In genomic region chr19:34607237-34608051, GRCm38 (mm10) we compare ENCODE assay signal across 9 mouse cellular contexts. TPM values are rescaled to one million over a fixed set of nuclear protein-coding genes. Genes with fewer than 3 reads are reported as not detected.
DNase-seq lines count a peak whose midpoint lies in the region; ATAC-seq and TF ChIP-seq lines count a peak whose summit lies in the region.
"Not testable (repeated sequence)": the region's sequence is repeated elsewhere in the genome, so short reads cannot be mapped to it uniquely, and the experiment has no call there.
"Had no signal": no experiment of that assay in that cellular context is flagged by ENCODE, and none has a peak within 500 bp of the region (broad histone marks: within the 10 kb centered on the region; RNA-seq: fewer than 3 reads in every experiment).

Gene Ifit3b (plus strand): TSS chr19:34607970.

- not testable (repeated sequence) for TF ChIP-seq CTCF in cortical plate, adult 2 months (IDR thresholded peaks at IDR 0.05; ENCODE audit: extremely low read depth, insufficient read depth, low read length); lung, embryonic 14.5 days (IDR thresholded peaks at IDR 0.05; ENCODE audit: low read depth); stomach, postnatal 0 days (IDR thresholded peaks at IDR 0.05; ENCODE audit: low read depth)

- not testable (repeated sequence) for H3K9me3 ChIP-seq in hindbrain, embryonic 16.5 days (ENCODE audit: control insufficient read depth, low read length); lung, embryonic 14.5 days (ENCODE audit: low read depth, low read length); stomach, postnatal 0 days (ENCODE audit: control insufficient read depth, low read length)

- H3K4me3 ChIP-seq in cortical plate, adult 2 months (ENCODE audit: insufficient read depth, low read length): 0 out of 2 replicates have a peak within 1 kb of the TSS, but pooled peaks have one; percentile 18
- not testable (repeated sequence) for H3K4me3 ChIP-seq in hindbrain, embryonic 16.5 days (ENCODE audit: low read length); lung, embryonic 14.5 days (ENCODE audit: low read depth, low read length); stomach, postnatal 0 days (ENCODE audit: low read depth, low read length)

- H3K4me2 ChIP-seq in hindbrain, embryonic 16.5 days (ENCODE audit: low read length); lung, embryonic 14.5 days; stomach, postnatal 0 days (replicated peaks; ENCODE audit: low read depth): not testable (repeated sequence)

- not testable (repeated sequence) for H3K9ac ChIP-seq in hindbrain, embryonic 16.5 days (ENCODE audit: low read depth, low read length); lung, embryonic 14.5 days; stomach, postnatal 0 days (ENCODE audit: low read length)

- H3K27ac ChIP-seq in cortical plate, adult 2 months (ENCODE audit: insufficient read depth, low read length): peak within 1 kb of the TSS; percentile 95
- not testable (repeated sequence) for H3K27ac ChIP-seq in hindbrain, embryonic 16.5 days (ENCODE audit: low read depth, low read length); lung, embryonic 14.5 days (ENCODE audit: low read depth)
- 0 out of 2 replicates have a peak within 1 kb of the TSS, but pooled peaks have one; percentile 61 for H3K27ac ChIP-seq in stomach, postnatal 0 days (replicated peaks)

- peak; percentile 46 for DNase-seq in T-cell, adult 2 months (ENCODE audit: low spot score)
- peak; percentile 98 for DNase-seq in heart, adult 11 months
- peak; percentile 79 for DNase-seq in kidney, postnatal 14 days
- DNase-seq in lung, embryonic 14.5 days: peak; percentile 37
- peak; percentile 33 to 61 for DNase-seq in natural killer cell, adult 2 months (ENCODE audit: low spot score in 2 of 2)
- peak; percentile 54 for DNase-seq in stomach, postnatal 0 days (ENCODE audit: low spot score)

- not testable (repeated sequence) for TF ChIP-seq POLR2A in cortical plate, adult 2 months (IDR thresholded peaks at IDR 0.05; ENCODE audit: extremely low read depth, insufficient read depth, low read length)

- not testable (repeated sequence) for H3K27me3 ChIP-seq in hindbrain, embryonic 16.5 days (replicated peaks; ENCODE audit: control insufficient read depth, insufficient read depth, low read length); lung, embryonic 14.5 days (ENCODE audit: insufficient read depth, low read length); stomach, postnatal 0 days (ENCODE audit: control insufficient read depth, insufficient read depth, low read length)

- WGBS in hindbrain, embryonic 16.5 days: 55% methylated on average over 4 of the region's 4 CpGs
- 39% methylated on average over 4 of the region's 4 CpGs for WGBS in lung, embryonic 14.5 days
- WGBS in stomach, postnatal 0 days: 33% methylated on average over 4 of the region's 4 CpGs

- not testable (repeated sequence) for H3K36me3 ChIP-seq in hindbrain, embryonic 16.5 days (ENCODE audit: control insufficient read depth, insufficient read depth, low read length); lung, embryonic 14.5 days (ENCODE audit: insufficient read depth); stomach, postnatal 0 days (ENCODE audit: control insufficient read depth, insufficient read depth, low read length)

- peak; percentile 84 for ATAC-seq in hindbrain, embryonic 16.5 days
- ATAC-seq in lung, embryonic 14.5 days (ENCODE audit: insufficient read depth): not testable (repeated sequence)
- peak; percentile 89 for ATAC-seq in stomach, postnatal 0 days (ENCODE audit: low FRiP score, low TSS enrichment)

- not testable (repeated sequence) for H3K4me1 ChIP-seq in cortical plate, adult 2 months (ENCODE audit: control insufficient read depth, insufficient read depth, low read length); hindbrain, embryonic 16.5 days (ENCODE audit: control insufficient read depth, insufficient read depth, low read depth, low read length); lung, embryonic 14.5 days (ENCODE audit: insufficient read depth); stomach, postnatal 0 days (replicated peaks; ENCODE audit: control insufficient read depth, insufficient read depth)

- not testable (repeated sequence) for TF ChIP-seq EP300 in stomach, postnatal 0 days (optimal IDR thresholded peaks at IDR 0.05)

RNA-seq across cellular contexts. Expression of gene Ifit3b, which starts in this region (rescaled TPM):
- polyA plus RNA-seq in cortical plate, adult 2 months (2012; rRNA removed): 4.7 and 6.0 TPM in 2 replicates
- 0.14 and 0.25 TPM in 2 replicates for polyA plus RNA-seq in hindbrain, embryonic 16.5 days (2015; fragmentation: Nextera tagmentation; extraction: Ambion mirVana)
- polyA plus RNA-seq in lung, embryonic 14.5 days (2014; fragmentation: Nextera tagmentation; extraction: Ambion mirVana): not detected in 2 replicates
- 0.61 and 0.74 TPM in 2 replicates for polyA plus RNA-seq in stomach, postnatal 0 days (2015; fragmentation: Nextera tagmentation; extraction: Ambion mirVana)
- polyA plus RNA-seq: heart, embryonic 10.5 days had no signal

Comparison
In these comparisons a context has a peak if more than half of its experiments do, and no peak if none do; other contexts are left out.
1. Peak in ATAC-seq in hindbrain, embryonic 16.5 days; RNA of the gene not detected or under 1 TPM.
2. Peak in DNase-seq in lung, embryonic 14.5 days; RNA of the gene not detected or under 1 TPM.
3. Peak in DNase-seq, ATAC-seq and H3K27ac ChIP-seq in stomach, postnatal 0 days; RNA of the gene not detected or under 1 TPM.
4. DNase-seq: peak in every context shown above with its lines; median percentile 98 in heart, adult 11 months; 79 in kidney, postnatal 14 days; 54 in stomach, postnatal 0 days; 47 in natural killer cell, adult 2 months; 46 in T-cell, adult 2 months; 37 in lung, embryonic 14.5 days.